9 mouse cellular contexts compared by ENCODE assay signal in the genomic region with DNA sequence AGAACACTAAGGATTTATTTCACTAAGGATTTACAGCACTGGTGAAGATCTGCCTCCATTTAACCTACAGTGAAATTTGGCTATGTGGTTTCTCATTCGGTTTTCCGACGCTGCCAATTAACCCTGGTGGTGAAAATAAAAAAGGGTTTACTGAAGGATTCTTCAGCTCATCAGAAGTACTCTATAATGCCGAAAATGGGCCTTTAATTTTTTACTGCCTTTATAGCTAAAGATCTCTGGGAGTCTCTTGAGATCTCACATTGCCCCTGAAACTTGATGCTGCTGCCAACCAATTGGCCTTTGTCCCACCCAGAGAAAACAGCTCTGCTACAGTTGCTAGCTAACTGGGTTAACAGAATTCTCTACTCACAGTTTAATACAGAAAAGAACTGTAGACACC. TPM values are rescaled to one million over a fixed set of nuclear protein-coding genes. Genes with fewer than 3 reads are reported as not detected.
DNase-seq lines count a peak whose midpoint lies in the region; ATAC-seq and TF ChIP-seq lines count a peak whose summit lies in the region.
"Had no signal": no experiment of that assay in that cellular context is flagged by ENCODE, and none has a peak within 500 bp of the region (broad histone marks: within the 10 kb centered on the region; RNA-seq: fewer than 3 reads in every experiment).

No protein-coding gene starts in this region.

- 3% methylated on average over 4 of the region's 4 CpGs for WGBS in heart, adult 2 months
- 0% methylated on average over 4 of the region's 4 CpGs for WGBS in forebrain, embryonic 13.5 days
- WGBS in small intestine, adult 2 months: 0% methylated on average over 4 of the region's 4 CpGs

- no peak overlapping the region for H3K9ac ChIP-seq in heart, adult 2 months (ENCODE audit: low read depth, low read length)
- peak overlapping the region; percentile 99 for H3K9ac ChIP-seq in forebrain, embryonic 13.5 days

- H3K27me3 ChIP-seq in heart, adult 2 months (ENCODE audit: control insufficient read depth, insufficient read depth, low read length): no peaks in the 10 kb centered on the region
- no peaks in the 10 kb centered on the region; the same call in 1 of the 2 replicates for H3K27me3 ChIP-seq in G1E (ENCODE audit: insufficient read depth, low read length)
- H3K27me3 ChIP-seq in forebrain, embryonic 13.5 days: no peaks in the 10 kb centered on the region
- no peaks in the 10 kb centered on the region for H3K27me3 ChIP-seq in small intestine, adult 2 months (ENCODE audit: control insufficient read depth, insufficient read depth, low read length)

- peaks cover 27% of the 10 kb centered on the region for H3K36me3 ChIP-seq in heart, adult 2 months (ENCODE audit: control insufficient read depth, insufficient read depth, low read length)
- H3K36me3 ChIP-seq in G1E (replicated peaks): peaks cover 23% of the 10 kb centered on the region
- peaks cover 22% of the 10 kb centered on the region for H3K36me3 ChIP-seq in forebrain, embryonic 13.5 days (ENCODE audit: poor library complexity, severe bottlenecking)
- H3K36me3 ChIP-seq in small intestine, adult 2 months (ENCODE audit: control insufficient read depth, insufficient read depth, low read length): peaks cover 20% of the 10 kb centered on the region

- peak; percentile 38 for TF ChIP-seq CTCF in heart, adult 2 months (IDR thresholded peaks at IDR 0.05)
- no peak for TF ChIP-seq CTCF in G1E (IDR thresholded peaks at IDR 0.05; ENCODE audit: low read depth, low read length)
- no peak for TF ChIP-seq CTCF in small intestine, adult 2 months (IDR thresholded peaks at IDR 0.05; ENCODE audit: extremely low read depth, insufficient read length, insufficient replicate concordance, low read depth, low read length)

- TF ChIP-seq EP300 in heart, adult 2 months (IDR thresholded peaks at IDR 0.05; ENCODE audit: insufficient read depth, low read depth, low read length): no peak

- H3K4me3 ChIP-seq in heart, adult 2 months: peak overlapping the region; percentile 57
- peak overlapping the region; percentile 88 for H3K4me3 ChIP-seq in G1E (ENCODE audit: low read depth, low read length)
- peak overlapping the region; percentile 93 for H3K4me3 ChIP-seq in forebrain, embryonic 13.5 days
- H3K4me3 ChIP-seq in small intestine, adult 2 months (ENCODE audit: low read depth, low read length): peak overlapping the region; percentile 40; the same call in 1 of the 2 replicates

- no peak for TF ChIP-seq POLR2A in heart, adult 2 months (IDR thresholded peaks at IDR 0.05; ENCODE audit: insufficient read depth, low read depth, low read length)
- TF ChIP-seq POLR2A in small intestine, adult 2 months (IDR thresholded peaks at IDR 0.05; ENCODE audit: low read depth, low read length): no peak

- intact Hi-C loops in heart, adult 2 months (cut with DNase I): loop anchor here (5.0 kb wide), 1 partner anchor 62 kb away; the partner anchor contains the start of gene Pm20d2
- intact Hi-C loops in heart, postnatal 25 days (cut with DNase I): loop anchor here (5.0 kb wide), 1 partner anchor 62 kb away; the partner anchor contains the start of gene Pm20d2
- intact Hi-C loops in left cerebral cortex, postnatal 36 days (cut with DNase I): loop anchor here (5.0 kb wide), 4 partner anchors 42 to 1303 kb away; partner anchors contain the start of genes Akirin2, Pnrc1, Srsf12 and Ube2j1

- peak overlapping the region; percentile 100 for H3K27ac ChIP-seq in heart, adult 2 months
- H3K27ac ChIP-seq in forebrain, embryonic 13.5 days: peak overlapping the region; percentile 100
- H3K27ac ChIP-seq in small intestine, adult 2 months (ENCODE audit: insufficient read depth, low read depth, low read length): peak overlapping the region; percentile 59

- H3K79me2 ChIP-seq in heart, adult 2 months (replicated peaks; ENCODE audit: control insufficient read depth, insufficient read depth, low read length): 0 out of 2 replicates have a peak, but pooled peaks cover 2% of the 10 kb centered on the region

- DNase-seq in heart, adult 2 months: no peak
- DNase-seq in heart, postnatal 25 days (ENCODE audit: low spot score): no peak
- no peak for DNase-seq in G1E (ENCODE audit: low spot score)
- peak; percentile 56 to 63 for DNase-seq in kidney, postnatal 36 days
- no peak for DNase-seq in T-cell, adult 2 months (ENCODE audit: low spot score)
- DNase-seq in left cerebral cortex, postnatal 36 days (ENCODE audit: low spot score in 2 of 2): no peak

- peak overlapping the region; percentile 79 for H3K4me2 ChIP-seq in forebrain, embryonic 13.5 days

- H3K4me1 ChIP-seq in heart, adult 2 months (ENCODE audit: control insufficient read depth, insufficient read depth, low read length): peaks cover 7% of the 10 kb centered on the region
- H3K4me1 ChIP-seq in G1E (ENCODE audit: insufficient read depth, low read depth, low read length): peaks cover 31% of the 10 kb centered on the region
- H3K4me1 ChIP-seq in forebrain, embryonic 13.5 days: peaks cover 23% of the 10 kb centered on the region
- H3K4me1 ChIP-seq in small intestine, adult 2 months (ENCODE audit: control insufficient read depth, insufficient read depth, insufficient read length, low read length): 0 out of 2 replicates have a peak, but pooled peaks cover 4% of the 10 kb centered on the region

- no peaks in the 10 kb centered on the region for H3K9me3 ChIP-seq in G1E (replicated peaks)
- no peaks in the 10 kb centered on the region for H3K9me3 ChIP-seq in forebrain, embryonic 13.5 days (replicated peaks)

- no peak for ATAC-seq in G1E (ENCODE audit: extremely low read depth, insufficient number of reproducible peaks, low FRiP score, poor library complexity, severe bottlenecking)
- no peak for ATAC-seq in forebrain, embryonic 13.5 days

RNA-seq across cellular contexts. Expression of gene Srsf12, which starts 40.1 kb away (rescaled TPM):
- not detected for total RNA-seq in heart, adult 2 months (2021)
- not detected in 2 replicates for polyA plus RNA-seq in heart, adult 2 months (2012; rRNA removed)
- not detected for total RNA-seq in heart, postnatal 25 days (2021)
- total RNA-seq in G1E (2014; fragmentation: Nextera tagmentation) (not detected in 2 replicates), G1E (2017) (0.05 TPM in 1 of 2 replicates, not detected in the other)
- polyA plus RNA-seq in G1E (2012): not detected in 2 replicates
- 13.2 and 18.8 TPM in 2 replicates for polyA plus RNA-seq in forebrain, embryonic 13.5 days (2015; fragmentation: Nextera tagmentation; extraction: Ambion mirVana)
- polyA plus RNA-seq in small intestine, adult 2 months (2012; rRNA removed): 0.15 TPM in 1 of 2 replicates, not detected in the other
- total RNA-seq in left cerebral cortex, postnatal 36 days (2021): 10 to 100 TPM; 23.6 to 26.8 TPM
- total RNA-seq: neutrophil, adult 5-6 weeks had no signal

RNA-seq across cellular contexts. Expression of gene Pnrc1, which starts 41.0 kb away (rescaled TPM):
- 100 to 1,000 TPM; 151 to 170 TPM for total RNA-seq in heart, adult 2 months (2021)
- 39.8 and 40.5 TPM in 2 replicates for polyA plus RNA-seq in heart, adult 2 months (2012; rRNA removed)
- total RNA-seq in heart, postnatal 25 days (2021): 100 to 1,000 TPM; 126 to 127 TPM
- total RNA-seq in G1E (2014; fragmentation: Nextera tagmentation) (160 and 191 TPM in 2 replicates), G1E (2017) (77.3 and 97.7 TPM in 2 replicates)
- polyA plus RNA-seq in G1E (2012): 93.8 and 111 TPM in 2 replicates
- 76.4 and 85.7 TPM in 2 replicates for polyA plus RNA-seq in forebrain, embryonic 13.5 days (2015; fragmentation: Nextera tagmentation; extraction: Ambion mirVana)
- 119 and 337 TPM in 2 replicates for polyA plus RNA-seq in small intestine, adult 2 months (2012; rRNA removed)
- 100 to 1,000 TPM; 141 to 143 TPM for total RNA-seq in left cerebral cortex, postnatal 36 days (2021)

RNA-seq across cellular contexts. Expression of gene Pm20d2, which starts 59.4 kb away (rescaled TPM):
- 10 to 100 TPM; 57.8 to 64.9 TPM for total RNA-seq in heart, adult 2 months (2021)
- 26.1 and 40.5 TPM in 2 replicates for polyA plus RNA-seq in heart, adult 2 months (2012; rRNA removed)
- total RNA-seq in heart, postnatal 25 days (2021): 10 to 100 TPM; 47.7 to 48.8 TPM
- not detected in 2 replicates for total RNA-seq in G1E (2014; fragmentation: Nextera tagmentation)
- total RNA-seq in G1E (2017): not detected in 2 replicates
- polyA plus RNA-seq in G1E (2012): not detected in 2 replicates
- 2.1 TPM in 2 replicates for polyA plus RNA-seq in forebrain, embryonic 13.5 days (2015; fragmentation: Nextera tagmentation; extraction: Ambion mirVana)
- 3.0 and 4.9 TPM in 2 replicates for polyA plus RNA-seq in small intestine, adult 2 months (2012; rRNA removed)
- 1 to 10 TPM; 5.8 to 6.1 TPM for total RNA-seq in left cerebral cortex, postnatal 36 days (2021)
- total RNA-seq: neutrophil, adult 5-6 weeks had no signal

Comparison
In these comparisons a context has a peak if more than half of its experiments do, and no peak if none do; other contexts are left out.
1. DNase-seq: peak in kidney, postnatal 36 days (2 of 2); none in heart, adult 2 months (0 of 2), heart, postnatal 25 days (single experiment), G1E (single experiment), T-cell, adult 2 months (single experiment) and left cerebral cortex, postnatal 36 days (0 of 2).
2. H3K4me3 ChIP-seq: peak in every context shown above with its lines; median percentile 93 in forebrain, embryonic 13.5 days; 88 in G1E; 57 in heart, adult 2 months; 40 in small intestine, adult 2 months.
3. RNA of gene Srsf12, which starts 40.1 kb away (total RNA-seq): 23.6 to 26.8 TPM in left cerebral cortex, postnatal 36 days; not detected in heart, postnatal 25 days, 0.05 TPM in G1E and not detected in heart, adult 2 months; every median in the first group is over 10 times any median in the second.
4. RNA of gene Pm20d2, which starts 59.4 kb away (total RNA-seq): 57.8 to 64.9 TPM in heart, adult 2 months and 47.7 to 48.8 TPM in heart, postnatal 25 days; 5.8 to 6.1 TPM in left cerebral cortex, postnatal 36 days and not detected in G1E; every median in the first group is over 4 times any median in the second.
5. Peak in every context shown above with its lines, with median percentiles within 50 percentile points of each other: H3K27ac ChIP-seq.